In genomic region chr16:93998895-93999294, GRCm38 (mm10) we compare ENCODE assay signal across 28 mouse cellular contexts. TPM values are rescaled to one million over a fixed set of nuclear protein-coding genes. Genes with fewer than 3 reads are reported as not detected.
DNase-seq lines count a peak whose midpoint lies in the region; ATAC-seq lines count a peak whose summit lies in the region.
"Had no signal": no experiment of that assay in that cellular context is flagged by ENCODE, and none has a peak within 500 bp of the region (broad histone marks: within the 10 kb centered on the region; RNA-seq: fewer than 3 reads in every experiment).

No protein-coding gene starts in this region.

- H3K4me3 ChIP-seq in midbrain, embryonic 11.5 days (ENCODE audit: low read depth, low read length): no peak overlapping the region
- no peak overlapping the region for H3K4me3 ChIP-seq in midbrain, embryonic 13.5 days (replicated peaks)
- no peak overlapping the region for H3K4me3 ChIP-seq in limb, embryonic 10.5 days
- H3K4me3 ChIP-seq: embryonic facial prominence, embryonic 10.5 days; embryonic facial prominence, embryonic 12.5 days; erythroblast, embryonic 14.5 days; forebrain, embryonic 10.5 days; forebrain, embryonic 12.5 days had no signal

- 67% methylated on average over 5 of the region's 5 CpGs for WGBS in midbrain, embryonic 11.5 days
- 45% methylated on average over 5 of the region's 5 CpGs for WGBS in midbrain, embryonic 13.5 days
- 47% methylated on average over 5 of the region's 5 CpGs for WGBS in limb, embryonic 10.5 days

- no peaks in the 10 kb centered on the region for H3K9me3 ChIP-seq in midbrain, embryonic 11.5 days (ENCODE audit: control insufficient read depth, low read length)
- no peaks in the 10 kb centered on the region for H3K9me3 ChIP-seq in midbrain, embryonic 13.5 days
- H3K9me3 ChIP-seq in limb, embryonic 10.5 days (replicated peaks): no peaks in the 10 kb centered on the region
- H3K9me3 ChIP-seq: embryonic facial prominence, embryonic 10.5 days; embryonic facial prominence, embryonic 12.5 days; forebrain, embryonic 10.5 days; forebrain, embryonic 12.5 days; G1E had no signal

- DNase-seq in midbrain, embryonic 11.5 days (ENCODE audit: low spot score, missing footprints): peak; percentile 78
- DNase-seq in R1 (ENCODE audit: low read depth, low spot score): peak; percentile 61
- no peak for DNase-seq in limb, embryonic 10.5 days (ENCODE audit: low spot score)
- DNase-seq in spleen, adult 12 weeks (ENCODE audit: low spot score): no peak
- DNase-seq in kidney, adult 9 months: no peak
- DNase-seq in right cerebral cortex, postnatal 36 days (ENCODE audit: low spot score in 2 of 2): no peak
- DNase-seq: adrenal gland, postnatal 25 days; cerebellum, adult 11 months; cerebellum, adult 18-20 months; cerebellum, adult 8-10 months; cerebellum, adult 9-11 months; cerebellum, postnatal 14 days; cerebellum, postnatal 36 days had no signal

- H3K27ac ChIP-seq in midbrain, embryonic 11.5 days (ENCODE audit: low read depth, low read length): no peak overlapping the region
- H3K27ac ChIP-seq in midbrain, embryonic 13.5 days: no peak overlapping the region
- peak overlapping the region; percentile 25; the same call in 1 of the 2 replicates for H3K27ac ChIP-seq in limb, embryonic 10.5 days
- H3K27ac ChIP-seq: embryonic facial prominence, embryonic 10.5 days; embryonic facial prominence, embryonic 12.5 days; forebrain, embryonic 10.5 days; forebrain, embryonic 12.5 days had no signal

- H3K36me3 ChIP-seq in midbrain, embryonic 11.5 days (ENCODE audit: control insufficient read depth, insufficient read depth, low read length): no peaks in the 10 kb centered on the region
- no peaks in the 10 kb centered on the region for H3K36me3 ChIP-seq in midbrain, embryonic 13.5 days
- H3K36me3 ChIP-seq in limb, embryonic 10.5 days: no peaks in the 10 kb centered on the region
- H3K36me3 ChIP-seq: embryonic facial prominence, embryonic 10.5 days; embryonic facial prominence, embryonic 12.5 days; forebrain, embryonic 10.5 days; forebrain, embryonic 12.5 days; G1E had no signal

- H3K27me3 ChIP-seq in midbrain, embryonic 11.5 days (ENCODE audit: control insufficient read depth, insufficient read depth, low read length): no peaks in the 10 kb centered on the region
- no peaks in the 10 kb centered on the region for H3K27me3 ChIP-seq in midbrain, embryonic 13.5 days
- no peaks in the 10 kb centered on the region for H3K27me3 ChIP-seq in limb, embryonic 10.5 days (ENCODE audit: low read depth, poor library complexity, severe bottlenecking)
- H3K27me3 ChIP-seq: embryonic facial prominence, embryonic 12.5 days; forebrain, embryonic 12.5 days; Patski had no signal

- H3K9ac ChIP-seq in midbrain, embryonic 11.5 days (ENCODE audit: low read length): no peak overlapping the region
- H3K9ac ChIP-seq in midbrain, embryonic 13.5 days (replicated peaks): no peak overlapping the region
- H3K9ac ChIP-seq: embryonic facial prominence, embryonic 12.5 days; forebrain, embryonic 12.5 days had no signal

- H3K4me1 ChIP-seq in midbrain, embryonic 11.5 days (ENCODE audit: control insufficient read depth, insufficient read depth, low read length): no peaks in the 10 kb centered on the region
- no peaks in the 10 kb centered on the region for H3K4me1 ChIP-seq in midbrain, embryonic 13.5 days (replicated peaks)
- H3K4me1 ChIP-seq in limb, embryonic 10.5 days: peaks cover 28% of the 10 kb centered on the region
- H3K4me1 ChIP-seq: forebrain, embryonic 12.5 days had no signal

- ATAC-seq in midbrain, embryonic 11.5 days (ENCODE audit: low FRiP score): no peak
- ATAC-seq in midbrain, embryonic 13.5 days: no peak
- 0 out of 2 replicates have a peak, but pooled peaks have one; percentile 29 for ATAC-seq in common myeloid progenitor, adult 5-6 weeks (replicated peaks; ENCODE audit: low read depth, poor library complexity, severe bottlenecking)
- ATAC-seq: activated CD4-positive, CD25-positive, alpha-beta regulatory T cell, adult 4 months; forebrain, embryonic 14.5 days; forebrain, embryonic 16.5 days; Patski had no signal

- H3K4me2 ChIP-seq in midbrain, embryonic 11.5 days: no peak overlapping the region
- H3K4me2 ChIP-seq in midbrain, embryonic 13.5 days (replicated peaks): no peak overlapping the region
- H3K4me2 ChIP-seq: embryonic facial prominence, embryonic 12.5 days; forebrain, embryonic 12.5 days had no signal

RNA-seq across cellular contexts. Expression of gene Cldn14, which starts 9.7 kb away (rescaled TPM):
- polyA plus RNA-seq in midbrain, embryonic 11.5 days (2014; fragmentation: Nextera tagmentation; extraction: Ambion mirVana): not detected in 2 replicates
- polyA plus RNA-seq in midbrain, embryonic 13.5 days (2015; fragmentation: Nextera tagmentation; extraction: Ambion mirVana): not detected in 2 replicates
- total RNA-seq in common myeloid progenitor, adult 5-6 weeks (2017): not detected in 2 replicates
- not detected in 2 replicates for polyA plus RNA-seq in limb, embryonic 10.5 days (2016; fragmentation: Nextera tagmentation; extraction: Ambion mirVana)
- total RNA-seq: adrenal gland, adult 2 months; adrenal gland, postnatal 25 days; G1E had no signal
- polyA plus RNA-seq: activated CD4-positive, CD25-positive, alpha-beta regulatory T cell, adult 4 months; brain, embryonic 14.5 days; C2C12; embryonic facial prominence, embryonic 10.5 days; forebrain, embryonic 10.5 days; forebrain, embryonic 12.5 days; forebrain, embryonic 14.5 days; forebrain, embryonic 16.5 days; G1E; Patski had no signal

Comparison
In these comparisons a context has a peak if more than half of its experiments do, and no peak if none do; other contexts are left out.
1. DNase-seq: peak in midbrain, embryonic 11.5 days (single experiment) and R1 (single experiment); none in limb, embryonic 10.5 days (single experiment), spleen, adult 12 weeks (single experiment), kidney, adult 9 months (single experiment) and right cerebral cortex, postnatal 36 days (0 of 2).